In genomic region chr16:4607818-4608531, GRCm38 (mm10) we compare ENCODE assay signal across 8 mouse cellular contexts. TPM values are rescaled to one million over a fixed set of nuclear protein-coding genes. Genes with fewer than 3 reads are reported as not detected.
A peak's percentile ranks its signal among the peaks of the same experiment; 100 is the strongest.
DNase-seq lines count a peak whose midpoint lies in the region; TF ChIP-seq lines count a peak whose summit lies in the region.

No protein-coding gene starts in this region.

- no peaks in the 10 kb centered on the region for H3K27me3 ChIP-seq in myocyte (ENCODE audit: control insufficient read depth, insufficient read depth, insufficient read length)

- H3K79me2 ChIP-seq in myocyte (ENCODE audit: control insufficient read depth, insufficient read depth), result peaks cover 58% of the 10 kb centered on the region

- no peak for TF ChIP-seq POLR2A in myocyte (IDR thresholded peaks at IDR 0.05; ENCODE audit: insufficient read length, low read depth)

- DNase-seq in urinary bladder, adult 18-20 months (ENCODE audit: low spot score in 2 of 2), result peak; percentile 67 to 80
- no peak for DNase-seq in urinary bladder, postnatal 10 days (ENCODE audit: low spot score)
- peak; percentile 81 for DNase-seq in embryo, embryonic 9.5 days (ENCODE audit: extremely low spot score)
- peak; percentile 83 for DNase-seq in heart, adult 8-10 months (ENCODE audit: low spot score)
- peak; percentile 92 for DNase-seq in kidney, adult 9 months
- DNase-seq in liver, result peak; percentile 82
- DNase-seq in spleen, postnatal 36 days (ENCODE audit: low spot score in 2 of 2), result peak; percentile 75 to 79

- H3K36me3 ChIP-seq in myocyte (ENCODE audit: control insufficient read depth, insufficient read depth), result peaks cover 21% of the 10 kb centered on the region

- peak overlapping the region; percentile 60 for H3K4me2 ChIP-seq in myocyte (ENCODE audit: low read depth)

- H3ac ChIP-seq in myocyte (ENCODE audit: control insufficient read depth, insufficient read length), result no peak overlapping the region

- no peak overlapping the region for H3K4me3 ChIP-seq in myocyte

TF ChIP-seq in myocyte, 11 proteins besides CTCF, POLR2A, EP300 and RAD21:
- TF ChIP-seq TCF3 (IDR thresholded peaks at IDR 0.05; ENCODE audit: insufficient read length, low read depth), result no peak
TF ChIP-seq in myocyte: peak in this region for 0.

RNA-seq across cellular contexts. Expression of gene Glis2, which starts 13.5 kb away (rescaled TPM):
- 10 to 100 TPM in 2 of 4 experiments, 1 to 10 TPM in 2; 7.3 to 13.5 (median 9.5) TPM for total RNA-seq in heart, adult 8-10 months (2022)
- polyA plus RNA-seq in myocyte (2012; fragmentation: generic; extraction: Trizol), result 29.6 TPM

RNA-seq across cellular contexts. Expression of gene Pam16, which starts 16.8 kb away (rescaled TPM):
- total RNA-seq in heart, adult 8-10 months (2022), result 100 to 1,000 TPM; 145 to 188 (median 160) TPM
- polyA plus RNA-seq in myocyte (2012; fragmentation: generic; extraction: Trizol), result 98.6 TPM

RNA-seq across cellular contexts. Expression of gene Vasn, which starts 31.8 kb away (rescaled TPM):
- total RNA-seq in heart, adult 8-10 months (2022), result 1 to 10 TPM; 6.9 to 9.3 (median 8.1) TPM
- 34.7 TPM for polyA plus RNA-seq in myocyte (2012; fragmentation: generic; extraction: Trizol)

RNA-seq across cellular contexts. Expression of gene Dnaja3, which starts 31.8 kb away (rescaled TPM):
- 100 to 1,000 TPM; 146 to 154 (median 153) TPM for total RNA-seq in heart, adult 8-10 months (2022)
- 69.5 TPM for polyA plus RNA-seq in myocyte (2012; fragmentation: generic; extraction: Trizol)

RNA-seq across cellular contexts. Expression of gene Tfap4, which starts 48.3 kb away (rescaled TPM):
- total RNA-seq in heart, adult 8-10 months (2022), result 1 to 10 TPM; 2.8 to 6.2 (median 3.6) TPM
- polyA plus RNA-seq in myocyte (2012; fragmentation: generic; extraction: Trizol), result 4.0 TPM
